Mouse (Mus musculus) embryo, embryonic 11 days (tissue): ENCODE data around the gene Cib1.
A peak's percentile ranks its signal among the peaks of the same experiment; 100 is the strongest.

Source experiments
- DNase-seq: peaks from one replicate; pipeline ENCODE4 v3.0.0-alpha.2; 2015

Gene Cib1

DNA sequence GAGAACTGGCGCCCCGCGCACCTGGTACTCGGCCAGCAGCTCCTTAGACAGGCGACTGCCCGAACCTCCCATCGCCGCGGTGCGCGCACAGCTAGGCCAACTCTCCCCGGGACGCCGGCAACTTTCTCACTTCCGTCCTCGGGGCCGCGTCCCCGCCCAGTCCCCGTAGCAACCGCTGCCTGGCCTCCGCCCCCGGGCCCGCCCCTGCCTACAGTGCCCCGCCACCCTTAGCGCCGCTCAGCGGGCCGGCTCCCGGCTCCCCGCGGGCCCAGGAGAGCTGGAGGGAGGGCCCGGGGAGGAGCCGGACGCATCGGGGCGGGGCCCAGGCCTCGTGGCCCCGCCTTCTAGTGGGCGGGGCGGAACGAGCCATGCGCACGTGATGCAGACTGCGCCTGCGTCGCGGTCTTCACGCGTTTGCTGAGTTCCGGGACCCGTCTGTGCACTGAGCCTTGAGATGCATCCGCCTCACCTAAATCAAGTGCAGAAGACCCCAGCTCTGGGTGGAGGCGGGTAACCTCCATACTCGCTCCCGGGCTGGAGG is at the start of gene Cib1, which contains the start of gene Gdpgp1:
Gene Cib1 (minus strand): TSS at position 325 of the 541 bp plus-strand sequence.
Gene Gdpgp1 (plus strand): TSS at position 377 of the 541 bp plus-strand sequence.
- DNase-seq = peak; percentile 99

DNA sequence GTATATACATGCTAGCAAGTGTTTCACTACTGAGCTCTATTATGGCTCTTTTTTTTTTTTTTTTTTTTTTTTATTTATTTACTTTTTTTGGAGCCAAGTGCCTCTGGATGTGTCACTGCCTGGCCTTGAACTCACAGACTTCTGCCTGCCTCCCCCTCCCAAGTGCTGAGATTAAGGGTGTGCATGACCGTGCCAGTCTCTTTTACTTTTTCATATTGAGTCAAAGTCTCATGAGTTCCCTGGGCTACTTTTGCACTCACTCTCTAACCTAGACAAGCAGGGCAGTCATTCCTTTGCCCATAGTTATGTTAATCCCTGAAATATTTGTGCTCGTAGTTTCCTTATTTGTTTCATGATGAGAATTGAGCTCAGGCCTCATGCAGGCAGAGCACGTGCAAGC is 49.0 kb upstream of the Cib1 start:
- DNase-seq = no peak

DNA sequence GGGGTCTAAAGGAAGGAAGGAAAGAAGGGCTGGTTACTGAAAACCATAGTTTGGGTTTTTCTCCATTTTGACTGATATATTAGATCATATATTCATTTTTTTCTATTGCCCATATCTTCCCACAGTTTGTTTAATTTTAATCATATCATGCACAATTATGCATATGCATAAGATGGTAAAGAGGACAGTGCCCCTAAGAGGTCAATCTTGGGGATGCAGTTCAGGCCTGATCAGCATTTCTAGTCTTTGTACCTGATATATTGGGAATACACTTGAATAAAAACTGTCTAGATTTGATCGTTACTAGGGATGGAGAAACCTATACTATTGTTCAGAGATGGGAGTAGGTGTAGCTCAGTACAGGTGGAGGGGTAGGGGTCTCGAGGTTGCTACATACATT is 48.4 kb upstream of the Cib1 start:
- no peak for DNase-seq

DNA sequence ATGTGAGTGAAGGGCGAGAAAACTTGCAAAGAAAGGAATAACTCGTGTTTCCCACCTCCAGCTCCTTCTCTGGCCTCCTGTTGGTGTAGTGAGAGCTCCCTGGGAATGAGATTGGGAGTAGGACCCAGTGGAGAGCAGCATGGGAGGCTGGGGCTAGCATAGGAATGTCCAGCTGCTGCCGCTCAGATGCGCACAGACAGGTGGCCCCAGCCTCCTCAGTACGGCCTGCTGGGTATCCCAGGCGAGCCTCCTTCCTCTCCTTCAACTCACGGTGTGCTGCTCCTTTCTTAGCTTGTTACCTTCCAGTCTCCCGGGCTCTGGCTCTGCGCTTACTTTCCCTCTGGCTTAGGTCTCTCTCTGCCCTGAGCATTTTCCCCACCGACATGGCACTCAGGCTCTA is 47.4 kb upstream of the Cib1 start:
- no peak for DNase-seq

DNA sequence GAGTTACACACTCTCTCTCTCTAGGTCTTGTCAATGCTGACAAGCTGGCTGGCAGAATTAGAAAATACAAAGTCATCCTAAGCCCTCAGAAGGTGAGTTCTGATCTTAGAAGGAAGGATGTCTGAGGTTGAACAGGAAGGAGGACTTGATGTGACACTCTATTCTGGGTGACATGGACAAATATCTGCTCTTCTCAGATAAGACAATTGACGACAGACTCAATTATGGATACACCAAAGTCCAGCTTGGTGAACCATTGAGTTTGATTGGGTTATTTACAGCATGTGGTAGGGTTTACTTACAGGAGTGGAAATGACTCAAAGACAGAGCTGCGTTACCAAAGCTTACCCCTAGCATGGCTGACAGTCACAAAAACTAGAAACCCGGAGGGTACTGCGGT is 43.8 kb upstream of the Cib1 start:
- DNase-seq = no peak

DNA sequence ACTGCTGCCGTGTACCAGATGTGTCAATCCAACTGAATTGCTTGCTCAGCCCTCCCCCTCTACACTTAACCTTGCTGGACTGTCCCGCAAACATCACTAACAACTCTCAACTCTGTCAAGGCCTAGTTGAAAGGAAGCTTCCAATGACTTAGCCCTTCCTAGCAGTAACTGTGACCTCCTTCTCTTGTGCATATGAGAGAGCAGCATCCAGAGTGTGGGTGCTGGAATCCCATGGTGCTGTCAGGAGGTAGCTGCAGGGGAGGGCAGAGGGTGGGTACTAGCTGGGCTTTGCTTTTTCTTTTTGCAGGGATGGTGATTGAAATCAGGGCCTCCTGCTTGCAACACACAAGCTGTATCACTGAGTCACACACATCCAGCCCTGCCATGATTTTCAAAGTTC is 40.8 kb upstream of the Cib1 start:
- DNase-seq = no peak

DNA sequence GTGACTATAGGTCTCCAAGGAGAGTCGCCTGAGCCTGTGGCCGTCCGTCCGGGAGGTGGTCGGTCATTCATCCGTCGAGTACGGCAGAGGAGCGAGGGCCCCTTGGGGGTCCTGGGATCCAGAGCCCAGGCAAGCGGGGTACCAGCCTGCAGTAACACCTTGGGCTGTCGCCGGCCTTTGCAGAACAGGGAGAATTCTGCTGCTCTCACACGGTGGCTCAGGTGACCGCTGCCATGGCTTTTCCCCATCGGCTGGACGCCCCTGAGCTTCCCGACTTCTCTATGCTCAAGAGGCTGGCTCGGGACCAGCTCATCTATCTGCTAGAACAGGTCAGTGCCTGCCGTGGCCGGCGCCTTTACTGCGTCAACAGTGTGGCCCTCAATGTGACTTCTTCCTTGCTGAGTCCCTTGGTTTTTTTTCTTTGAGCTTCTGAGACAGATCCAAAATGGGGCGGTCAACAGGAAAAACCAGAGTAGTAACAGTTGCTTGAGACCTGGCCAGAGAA is 37.2 kb upstream of the Cib1 start:
- DNase-seq = no peak

DNA sequence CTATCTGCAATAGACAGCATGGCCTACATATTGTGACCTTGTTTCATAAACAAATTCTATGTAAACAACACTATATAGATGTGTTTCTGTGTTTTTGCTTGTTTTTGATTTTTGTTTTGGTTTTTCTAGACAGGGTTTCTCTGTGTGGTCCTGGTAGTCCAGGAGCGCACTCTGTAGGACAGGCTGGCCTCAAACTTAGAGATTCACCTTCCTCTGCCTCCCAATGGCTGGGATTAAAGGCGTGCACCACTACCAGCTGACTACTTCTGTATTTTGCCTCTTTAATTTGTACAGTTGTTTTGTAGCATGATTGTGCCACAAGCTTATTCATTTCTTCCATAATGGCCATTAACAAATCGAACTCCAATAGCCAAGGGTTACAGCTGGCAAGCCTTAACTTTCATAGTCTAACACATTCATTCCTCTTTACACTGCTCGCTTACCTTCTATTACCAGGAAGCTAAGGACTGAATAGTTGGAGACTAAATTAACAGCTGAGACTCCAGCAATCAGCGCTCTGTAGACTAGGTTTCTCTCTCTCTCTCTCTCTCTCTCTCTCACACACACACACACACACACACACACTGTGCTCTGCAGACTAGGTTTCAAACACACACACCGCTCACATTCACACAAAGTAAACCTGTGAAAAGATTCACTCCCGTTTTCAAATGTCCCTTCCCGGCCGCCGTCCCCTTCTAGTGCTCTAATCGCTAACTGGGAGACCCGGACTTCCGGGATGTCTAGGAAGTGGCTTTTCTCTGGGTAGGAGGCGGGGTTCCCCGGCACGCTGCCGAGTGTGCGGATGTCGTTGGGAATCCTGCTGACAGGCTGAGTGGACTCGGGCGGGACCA is 36.5 kb upstream of the Cib1 start, which contains the start of gene Vps33b:
Gene Vps33b (plus strand): TSS at position 753 of the 854 bp plus-strand sequence.
- DNase-seq = peak; percentile 95

DNA sequence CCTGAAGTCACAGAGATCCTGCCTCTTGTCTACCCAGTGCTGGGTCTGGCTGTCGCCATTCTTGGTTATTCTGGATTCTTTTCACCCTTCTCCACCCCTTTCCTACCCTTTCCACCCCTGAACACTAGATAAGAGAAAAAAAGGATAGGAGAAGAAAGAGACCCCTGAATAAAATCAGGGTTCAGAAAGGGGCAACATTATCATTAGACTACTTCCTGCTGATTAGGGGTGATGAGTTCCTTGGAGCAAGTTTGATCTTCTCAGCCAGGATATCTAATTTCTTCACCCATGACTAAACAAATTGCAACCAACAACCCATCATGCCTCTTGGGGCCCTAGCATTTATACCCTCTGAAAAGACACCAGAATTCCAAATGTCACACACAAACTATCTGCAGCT is 35.2 kb upstream of the Cib1 start:
- no peak for DNase-seq

DNA sequence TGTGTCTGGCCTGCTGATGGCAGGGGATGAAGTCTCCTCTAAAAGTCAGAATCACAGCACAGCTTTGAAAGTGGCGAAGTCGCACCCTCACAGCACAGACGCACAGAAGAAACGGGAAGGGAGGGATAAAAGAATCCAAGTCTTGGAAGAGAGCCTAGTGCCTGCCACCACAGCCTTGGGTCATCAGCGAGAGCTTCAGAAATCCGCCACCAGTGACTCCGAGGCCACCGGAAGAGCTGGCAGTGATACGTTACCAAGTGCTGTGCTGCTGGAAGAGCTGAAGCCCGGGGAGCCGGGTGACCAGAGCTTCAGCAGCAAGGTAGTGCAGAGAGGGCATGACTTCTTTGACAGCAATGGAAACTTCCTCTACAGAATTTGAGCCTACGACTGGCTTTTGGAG is 32.0 kb upstream of the Cib1 start:
- no peak for DNase-seq

DNA sequence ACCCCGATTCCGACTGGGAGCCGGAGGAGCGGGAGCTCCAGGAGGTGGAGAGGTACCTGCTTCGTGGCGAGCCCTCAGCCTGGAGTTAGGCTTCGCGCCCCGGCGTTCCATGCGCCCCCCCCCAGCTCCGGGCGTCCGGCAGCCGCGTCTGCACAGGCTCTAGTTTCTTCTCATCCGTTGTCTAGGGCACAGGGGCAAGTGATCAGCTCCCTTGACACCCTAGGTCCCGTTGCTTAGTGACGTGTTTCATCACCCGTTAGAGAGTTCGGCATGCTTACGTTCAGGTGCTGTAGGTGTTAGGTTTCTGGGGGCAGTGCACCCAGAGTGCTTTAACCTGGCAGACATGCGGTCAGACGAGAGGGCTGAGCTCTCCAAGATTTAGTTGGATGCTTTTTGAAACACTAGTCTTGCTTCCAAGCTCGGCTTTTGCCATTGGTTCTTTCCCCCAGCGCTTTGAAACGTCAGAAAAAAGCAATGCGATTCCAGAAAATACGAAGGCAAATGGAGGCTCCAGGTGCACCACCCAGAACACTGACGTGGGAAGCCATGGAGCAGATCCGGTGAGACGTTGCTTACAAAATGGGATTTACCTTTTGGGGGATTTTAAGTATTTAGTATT is 28.9 kb upstream of the Cib1 start:
- peak; percentile 35 for DNase-seq

DNA sequence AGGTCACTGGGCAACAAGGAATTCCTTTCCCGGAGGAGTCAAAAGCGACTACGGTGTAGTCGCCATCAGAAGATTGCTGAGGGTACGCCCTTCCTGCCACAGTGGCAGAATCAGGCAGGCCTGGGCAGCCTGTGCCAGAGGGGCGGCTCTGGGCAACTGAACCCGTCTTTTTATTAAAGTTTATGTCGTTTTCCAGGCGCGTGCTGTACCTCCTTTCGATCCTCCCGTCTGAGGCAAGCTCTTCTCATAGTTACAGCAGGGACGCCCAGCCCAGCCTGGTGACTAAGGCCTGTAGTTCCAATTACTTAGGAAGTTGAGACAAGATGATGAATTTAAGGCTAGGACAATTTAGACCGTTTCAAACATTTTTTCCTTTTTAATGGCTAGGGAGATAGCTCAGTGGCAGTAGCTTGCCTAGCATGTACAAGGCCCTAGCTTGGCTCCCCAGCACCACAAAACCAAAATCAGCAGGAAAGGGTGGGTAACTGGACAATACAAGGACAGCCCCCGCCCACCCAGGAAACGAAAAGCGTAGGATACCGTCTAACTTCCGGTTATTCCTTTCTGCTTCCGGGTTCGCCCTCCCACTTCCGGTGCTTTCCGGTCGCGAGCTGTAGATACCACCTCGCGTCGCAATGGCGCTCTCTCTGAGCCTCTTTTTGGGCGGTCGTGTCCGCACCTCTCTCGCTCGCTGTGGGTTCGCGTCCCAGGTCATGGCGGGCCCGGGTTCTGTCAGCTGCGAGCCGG is 28.2 kb upstream of the Cib1 start, which contains the start of gene Ngrn:
Gene Ngrn (plus strand): TSS at position 591 of the 747 bp plus-strand sequence.
- peak; percentile 93 for DNase-seq

DNA sequence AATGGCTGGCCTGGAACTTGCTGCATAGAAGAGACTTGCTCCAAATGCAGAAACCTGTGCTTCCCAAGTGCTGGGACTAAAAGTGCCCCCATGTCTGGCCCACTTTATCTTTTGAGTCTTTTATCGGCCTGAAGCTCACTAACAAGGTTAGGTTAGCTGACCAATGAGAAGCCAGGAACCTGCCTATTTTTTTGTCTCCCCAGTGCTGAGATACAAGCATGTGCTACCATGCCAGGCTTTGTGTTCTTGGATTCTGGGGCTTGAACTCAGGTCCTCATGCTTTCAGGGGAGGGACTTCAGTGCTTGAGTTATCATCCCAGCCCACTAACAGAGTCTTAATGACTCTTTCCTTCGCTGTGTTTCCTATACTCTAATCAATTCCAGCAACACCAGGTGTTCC is 25.1 kb upstream of the Cib1 start:
- no peak for DNase-seq

DNA sequence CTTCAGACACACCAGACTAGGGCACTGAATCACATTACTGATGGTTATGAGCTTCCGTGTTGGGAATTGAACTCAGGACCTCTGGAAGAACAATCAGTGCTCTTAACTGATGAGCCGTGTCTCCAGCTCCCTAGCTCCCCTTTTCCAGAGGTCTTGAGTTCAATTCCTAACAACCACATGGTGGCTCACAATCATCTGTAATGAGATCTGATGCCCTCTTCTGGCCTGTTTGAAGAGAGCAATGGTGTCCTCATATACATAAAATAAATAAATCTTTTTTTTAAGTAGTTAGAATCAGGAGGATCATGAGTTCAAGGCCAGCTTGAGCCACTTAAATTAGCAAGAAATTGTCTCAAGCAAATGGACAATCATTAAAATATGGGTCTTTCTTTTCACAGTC is 23.4 kb upstream of the Cib1 start:
- DNase-seq = no peak

DNA sequence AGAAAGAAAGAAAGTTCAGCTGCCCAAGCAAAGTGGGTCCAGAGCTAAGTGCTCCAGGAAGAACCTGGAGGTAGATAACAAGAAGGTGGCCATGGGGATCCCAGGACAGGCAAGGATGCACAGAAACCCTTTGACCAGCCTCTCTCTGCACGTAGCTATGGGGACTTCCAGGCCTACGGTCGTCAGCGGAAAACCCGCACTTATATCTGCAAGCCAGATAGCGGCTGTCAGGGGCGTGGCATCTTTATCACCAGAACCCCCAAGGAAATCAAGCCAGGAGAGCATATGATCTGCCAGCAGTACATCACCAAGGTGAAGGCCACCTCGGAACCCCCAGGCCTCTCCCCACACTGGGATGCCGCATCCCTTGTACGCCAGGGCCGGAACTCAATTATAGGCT is 20.3 kb upstream of the Cib1 start:
- DNase-seq = no peak

DNA sequence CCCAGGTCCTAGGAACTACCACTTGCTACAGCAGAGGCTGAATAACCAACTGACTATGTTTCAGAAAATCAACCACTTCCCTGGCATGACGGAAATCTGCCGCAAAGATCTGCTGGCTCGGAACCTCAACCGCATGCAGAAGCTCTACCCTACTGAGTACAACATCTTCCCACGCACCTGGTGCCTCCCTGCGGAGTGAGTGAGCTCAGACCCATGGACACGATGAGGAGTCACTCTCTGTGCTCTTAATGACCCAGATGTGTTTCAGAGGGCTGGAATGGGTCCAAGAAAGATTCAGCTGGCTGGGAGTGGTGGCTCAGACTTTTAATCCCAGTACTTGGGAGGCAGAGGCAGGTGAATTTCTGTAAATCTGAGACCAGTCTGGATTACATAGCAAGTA is 19.8 kb upstream of the Cib1 start:
- no peak for DNase-seq

DNA sequence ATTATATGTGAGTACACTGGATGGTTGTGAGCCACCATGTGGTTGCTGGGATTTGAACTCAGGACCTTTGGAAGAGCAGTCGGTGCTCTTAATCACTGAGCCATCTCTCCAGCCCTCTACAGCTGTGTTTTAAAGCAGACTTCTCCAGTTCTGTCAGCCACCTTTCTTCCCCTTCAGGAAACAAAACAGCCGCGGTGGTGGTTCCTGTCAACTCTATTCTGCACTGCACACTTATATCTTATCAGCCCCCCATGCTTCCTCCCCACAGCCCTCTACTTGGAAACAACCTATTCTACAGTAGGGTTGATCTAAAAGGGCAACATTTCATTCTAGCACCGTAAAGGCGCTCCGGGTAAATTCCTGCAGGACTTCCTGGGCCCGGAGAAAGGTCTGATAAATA is 14.2 kb upstream of the Cib1 start:
- no peak for DNase-seq

DNA sequence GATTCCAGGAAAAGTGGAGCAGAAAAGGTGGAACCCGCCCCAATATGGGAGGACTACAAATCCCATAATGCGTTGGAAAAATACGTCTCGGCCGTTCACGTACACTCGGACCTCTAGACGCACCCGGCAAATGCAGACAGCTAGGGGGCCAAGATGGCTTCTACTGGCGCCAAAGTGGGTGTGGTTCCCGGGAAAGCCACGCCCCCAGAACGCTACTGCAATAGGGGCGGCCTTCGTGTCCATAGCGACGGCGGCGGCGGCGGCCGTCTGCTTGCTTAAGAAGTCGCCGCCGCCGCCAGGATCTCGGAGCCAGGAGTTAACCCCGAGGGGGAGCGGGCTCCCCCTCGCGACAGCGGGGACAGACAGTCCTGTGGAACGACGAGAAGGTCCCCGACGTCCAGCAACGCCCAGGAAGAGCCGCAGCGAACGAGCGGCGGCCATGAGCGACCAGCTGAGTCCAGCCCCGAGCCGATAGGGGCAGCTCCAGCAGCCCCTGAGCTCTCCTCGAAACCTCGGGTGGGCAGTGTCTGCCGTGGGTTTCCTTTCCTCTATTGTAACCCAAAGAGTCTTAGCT is 13.6 kb upstream of the Cib1 start, which contains the start of gene Ttll13:
Gene Ttll13 (plus strand): TSS at position 229 of the 574 bp plus-strand sequence.
- peak; percentile 99 for DNase-seq

DNA sequence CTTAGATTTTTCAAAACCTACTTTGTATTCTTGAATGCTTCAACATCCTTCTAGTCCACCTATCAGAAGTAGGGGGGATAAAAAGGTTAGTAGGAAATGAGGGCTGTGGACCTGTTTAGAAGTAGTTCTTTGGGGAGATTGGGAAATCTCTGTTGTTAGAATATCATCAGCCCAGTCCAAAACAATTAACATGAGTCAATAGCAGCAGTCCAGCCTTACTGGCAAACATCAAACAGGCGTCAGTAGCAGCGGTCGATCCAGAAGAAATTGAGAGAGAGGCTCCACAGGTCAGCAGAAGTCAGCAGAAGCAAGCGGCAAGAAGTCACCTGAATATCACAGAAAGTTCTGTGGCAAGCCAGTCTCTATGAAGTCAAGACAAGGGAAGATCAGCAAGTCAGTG is 12.2 kb upstream of the Cib1 start:
- no peak for DNase-seq

DNA sequence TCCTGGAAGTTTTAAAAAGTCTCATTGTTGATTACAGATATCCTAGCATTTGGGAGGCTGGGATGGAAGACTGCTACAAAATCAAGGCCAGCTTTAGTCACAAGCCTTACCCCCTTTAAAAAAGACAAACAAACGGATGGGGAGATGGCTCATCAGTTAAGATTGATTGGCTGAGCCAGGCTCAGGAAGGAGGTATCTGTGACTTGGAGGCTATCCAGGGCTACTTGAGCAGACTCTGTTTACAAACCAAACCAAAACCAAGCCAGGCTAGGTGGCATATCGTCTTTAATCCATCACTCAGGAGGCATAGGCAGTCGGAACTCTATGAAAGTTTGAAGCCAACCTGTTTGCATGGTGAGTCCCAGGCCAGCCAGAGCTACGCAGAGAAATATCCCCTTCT is 9.0 kb upstream of the Cib1 start:
- DNase-seq = no peak

DNA sequence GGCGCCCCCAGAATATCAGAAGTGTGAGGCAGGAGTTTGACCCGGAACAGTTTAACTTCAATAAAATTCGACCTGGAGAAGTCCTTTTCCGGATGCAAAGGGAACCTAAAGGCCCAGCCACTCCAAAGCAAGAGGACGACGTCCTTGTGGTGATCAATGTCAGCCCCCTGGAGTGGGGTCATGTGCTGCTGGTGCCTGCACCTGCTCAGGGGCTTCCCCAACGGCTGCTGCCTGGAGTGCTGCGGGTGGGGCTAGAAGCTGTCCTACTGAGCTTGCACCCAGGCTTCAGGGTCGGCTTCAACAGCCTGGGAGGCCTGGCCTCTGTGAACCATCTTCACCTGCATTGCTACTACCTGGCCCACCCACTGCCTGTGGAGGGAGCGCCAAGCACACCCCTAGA is 5.9 kb upstream of the Cib1 start:
- no peak for DNase-seq

DNA sequence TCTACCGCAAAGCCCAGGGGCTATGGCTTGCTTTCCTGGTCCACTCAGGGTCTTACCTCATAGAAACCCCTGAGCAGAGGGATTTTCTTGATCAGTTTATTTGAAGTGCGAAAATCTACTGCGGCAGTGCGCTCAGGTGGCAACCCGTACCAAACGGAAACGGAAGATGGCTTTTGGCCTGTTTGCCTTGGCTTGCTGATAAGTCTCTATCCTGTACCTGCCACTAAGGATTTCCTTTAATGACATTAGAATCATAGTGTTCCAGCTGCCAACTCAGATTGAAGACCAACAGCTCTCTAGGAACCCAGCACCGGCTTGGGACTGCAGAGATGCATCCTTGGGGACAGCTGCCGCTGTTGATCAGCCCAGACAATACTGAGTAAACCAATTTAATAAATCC is 1.2 kb upstream of the Cib1 start:
- no peak for DNase-seq
